Comparison of ENCODE assay signal across 8 mouse cellular contexts in the genomic region with DNA sequence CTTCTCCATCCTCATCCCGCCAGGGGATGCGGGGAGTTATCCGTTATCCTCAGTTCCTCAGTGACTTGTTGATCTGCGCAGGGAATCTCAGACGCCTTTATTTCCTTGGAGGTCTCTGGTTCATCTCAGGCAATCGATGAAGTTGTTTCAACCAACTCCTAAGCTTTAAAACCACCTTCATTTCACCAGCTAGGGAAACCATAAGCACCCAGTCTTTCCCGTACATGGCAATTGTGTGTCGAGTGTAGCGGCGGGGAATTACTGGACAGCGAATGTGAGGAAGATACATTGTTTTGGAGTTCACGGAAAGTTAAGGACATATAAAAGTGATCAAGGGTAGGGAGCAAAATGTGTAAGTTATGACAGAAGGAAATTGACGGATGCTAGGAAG. TPM values are rescaled to one million over a fixed set of nuclear protein-coding genes. Genes with fewer than 3 reads are reported as not detected.
DNase-seq lines count a peak whose midpoint lies in the region; ATAC-seq and TF ChIP-seq lines count a peak whose summit lies in the region.

No protein-coding gene starts in this region.

- no peak for TF ChIP-seq CTCF in G1E (IDR thresholded peaks at IDR 0.05; ENCODE audit: low read depth, low read length)
- no peak for TF ChIP-seq CTCF in liver, postnatal 0 days (IDR thresholded peaks at IDR 0.05; ENCODE audit: low read depth)

- no peak for ATAC-seq in heart, embryonic 13.5 days (ENCODE audit: extremely low read depth, insufficient number of reproducible peaks, low FRiP score, low TSS enrichment)
- ATAC-seq in G1E (ENCODE audit: extremely low read depth, insufficient number of reproducible peaks, low FRiP score, poor library complexity, severe bottlenecking) = no peak
- ATAC-seq in forebrain, embryonic 14.5 days = no peak
- ATAC-seq in liver, postnatal 0 days = no peak

- H3K4me3 ChIP-seq in heart, embryonic 13.5 days = peak overlapping the region; percentile 92
- H3K4me3 ChIP-seq in G1E (ENCODE audit: low read depth, low read length) = peak overlapping the region; percentile 88
- peak overlapping the region; percentile 76 for H3K4me3 ChIP-seq in forebrain, embryonic 14.5 days (ENCODE audit: low read depth, low read length)
- H3K4me3 ChIP-seq in liver, postnatal 0 days (ENCODE audit: low read depth, low read length) = peak overlapping the region; percentile 83

- TF ChIP-seq EP300 in liver, postnatal 0 days (IDR thresholded peaks at IDR 0.05; ENCODE audit: low read depth) = no peak

- WGBS in heart, embryonic 13.5 days = under 1% methylated on average over 13 of the region's 13 CpGs
- WGBS in forebrain, embryonic 14.5 days = under 1% methylated on average over 13 of the region's 13 CpGs
- WGBS in liver, postnatal 0 days (ENCODE audit: insufficient replicate concordance) = under 1% methylated on average over 13 of the region's 13 CpGs

- no peak for DNase-seq in heart, postnatal 25 days (ENCODE audit: low spot score)
- no peak for DNase-seq in G1E (ENCODE audit: low spot score)
- DNase-seq in forebrain, embryonic 14.5 days (ENCODE audit: low spot score) = peak; percentile 15
- no peak for DNase-seq in liver, postnatal 0 days
- DNase-seq in urinary bladder, adult 18-20 months (ENCODE audit: low spot score in 2 of 2) = no peak
- DNase-seq in thymus, adult 18-20 months = no peak
- DNase-seq in cerebellum, adult 9-10 months = no peak

- H3K36me3 ChIP-seq in heart, embryonic 13.5 days = peaks cover 13% of the 10 kb centered on the region
- peaks cover 19% of the 10 kb centered on the region for H3K36me3 ChIP-seq in G1E (replicated peaks)
- no peaks in the 10 kb centered on the region for H3K36me3 ChIP-seq in forebrain, embryonic 14.5 days (ENCODE audit: control insufficient read depth, insufficient read depth, low read length)
- peaks cover 13% of the 10 kb centered on the region; the same call in 1 of the 2 replicates for H3K36me3 ChIP-seq in liver, postnatal 0 days (replicated peaks; ENCODE audit: insufficient read depth, low read length)

- H3K4me2 ChIP-seq in heart, embryonic 13.5 days = peak overlapping the region; percentile 82
- peak overlapping the region; percentile 86 for H3K4me2 ChIP-seq in forebrain, embryonic 14.5 days (ENCODE audit: low read length)
- H3K4me2 ChIP-seq in liver, postnatal 0 days (ENCODE audit: low read depth, low read length) = peak overlapping the region; percentile 84

- intact Hi-C loops in heart, postnatal 25 days (cut with DNase I) = loop anchor here (10.0 kb wide), 2 partner anchors 185 to 1885 kb away; a partner anchor contains a TSS

- H3K4me1 ChIP-seq in heart, embryonic 13.5 days = peaks cover 15% of the 10 kb centered on the region
- H3K4me1 ChIP-seq in G1E (ENCODE audit: insufficient read depth, low read depth, low read length) = peaks cover 9% of the 10 kb centered on the region
- peaks cover 9% of the 10 kb centered on the region; the same call in 1 of the 2 replicates for H3K4me1 ChIP-seq in forebrain, embryonic 14.5 days (ENCODE audit: control insufficient read depth, insufficient read depth, low read length)
- H3K4me1 ChIP-seq in liver, postnatal 0 days (ENCODE audit: insufficient read depth) = no peaks in the 10 kb centered on the region

- peak overlapping the region; percentile 90 for H3K9ac ChIP-seq in heart, embryonic 13.5 days
- H3K9ac ChIP-seq in forebrain, embryonic 14.5 days (ENCODE audit: low read length) = peak overlapping the region; percentile 71
- H3K9ac ChIP-seq in liver, postnatal 0 days (replicated peaks) = peak overlapping the region; percentile 86

- H3K9me3 ChIP-seq in heart, embryonic 13.5 days = no peaks in the 10 kb centered on the region
- H3K9me3 ChIP-seq in G1E (replicated peaks) = no peaks in the 10 kb centered on the region
- H3K9me3 ChIP-seq in forebrain, embryonic 14.5 days (replicated peaks; ENCODE audit: control insufficient read depth, low read length) = no peaks in the 10 kb centered on the region
- no peaks in the 10 kb centered on the region for H3K9me3 ChIP-seq in liver, postnatal 0 days (ENCODE audit: low read length)

- no peaks in the 10 kb centered on the region for H3K27me3 ChIP-seq in heart, embryonic 13.5 days (replicated peaks)
- no peaks in the 10 kb centered on the region for H3K27me3 ChIP-seq in G1E (ENCODE audit: insufficient read depth, low read length)
- no peaks in the 10 kb centered on the region for H3K27me3 ChIP-seq in forebrain, embryonic 14.5 days (replicated peaks; ENCODE audit: control insufficient read depth, insufficient read depth, low read length)
- no peaks in the 10 kb centered on the region for H3K27me3 ChIP-seq in liver, postnatal 0 days (ENCODE audit: insufficient read depth, low read length)

- peak overlapping the region; percentile 89 for H3K27ac ChIP-seq in heart, embryonic 13.5 days (replicated peaks)
- H3K27ac ChIP-seq in forebrain, embryonic 14.5 days (ENCODE audit: low read depth, low read length) = peak overlapping the region; percentile 82; the same call in 1 of the 2 replicates
- H3K27ac ChIP-seq in liver, postnatal 0 days (ENCODE audit: low read depth) = peak overlapping the region; percentile 81

RNA-seq across cellular contexts. Expression of a gene that starts 0.6 kb away (rescaled TPM):
- polyA plus RNA-seq in heart, embryonic 13.5 days (2015; fragmentation: Nextera tagmentation; extraction: Ambion mirVana) = 28.3 and 29.7 TPM in 2 replicates
- total RNA-seq in heart, postnatal 25 days (2021) = under 1 TPM; 0.60 to 0.61 TPM
- total RNA-seq in G1E (2014; fragmentation: Nextera tagmentation) = 129 and 155 TPM in 2 replicates
- 130 and 157 TPM in 2 replicates for total RNA-seq in G1E (2017)
- 6.9 and 9.2 TPM in 2 replicates for polyA plus RNA-seq in G1E (2012)
- polyA plus RNA-seq in forebrain, embryonic 14.5 days (2014; fragmentation: Nextera tagmentation; extraction: Ambion mirVana) = 31.0 and 32.1 TPM in 2 replicates
- 20.3 and 24.1 TPM in 2 replicates for polyA plus RNA-seq in liver, postnatal 0 days (2015; fragmentation: Nextera tagmentation; extraction: Ambion mirVana)

RNA-seq across cellular contexts. Expression of a gene that starts 30.9 kb away (rescaled TPM):
- polyA plus RNA-seq in heart, embryonic 13.5 days (2015; fragmentation: Nextera tagmentation; extraction: Ambion mirVana) = 0.23 and 0.33 TPM in 2 replicates
- total RNA-seq in heart, postnatal 25 days (2021) = under 1 TPM in 1 of 2 experiments, not detected in 1; 0.08 TPM
- total RNA-seq in G1E (2014; fragmentation: Nextera tagmentation) = not detected in 2 replicates
- total RNA-seq in G1E (2017) = 0.05 and 0.06 TPM in 2 replicates
- polyA plus RNA-seq in G1E (2012) = not detected in 2 replicates
- polyA plus RNA-seq in forebrain, embryonic 14.5 days (2014; fragmentation: Nextera tagmentation; extraction: Ambion mirVana) = 2.9 and 4.2 TPM in 2 replicates
- polyA plus RNA-seq in liver, postnatal 0 days (2015; fragmentation: Nextera tagmentation; extraction: Ambion mirVana) = 0.06 and 0.07 TPM in 2 replicates
